ENCODE assay signal across 11 mouse cellular contexts in the genomic region with DNA sequence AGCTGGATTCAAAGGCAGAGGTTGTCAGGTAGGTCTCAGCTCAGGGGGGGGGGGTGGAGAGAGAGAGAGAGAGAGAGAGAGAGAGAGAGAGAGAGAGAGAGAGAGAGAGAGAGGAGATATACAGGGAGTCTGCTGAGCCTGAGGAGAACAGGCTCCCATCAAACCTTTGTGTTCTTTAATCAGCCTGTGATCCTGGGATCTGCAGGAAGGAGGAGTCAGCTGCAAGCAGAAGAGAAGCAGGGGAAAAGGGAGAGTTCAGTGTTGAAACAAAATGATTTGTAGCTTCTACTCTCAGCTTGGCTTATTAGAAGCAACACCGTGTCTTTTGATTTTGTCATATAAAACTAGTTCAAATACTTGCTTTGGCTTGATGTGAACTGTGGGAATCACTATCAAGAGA. TPM values are rescaled to one million over a fixed set of nuclear protein-coding genes. Genes with fewer than 3 reads are reported as not detected.
DNase-seq lines count a peak whose midpoint lies in the region; ATAC-seq and TF ChIP-seq lines count a peak whose summit lies in the region.
"Had no signal": no experiment of that assay in that cellular context is flagged by ENCODE, and none has a peak within 500 bp of the region (broad histone marks: within the 10 kb centered on the region; RNA-seq: fewer than 3 reads in every experiment).

A gene (minus strand): TSS at position 168 of the 400 bp plus-strand sequence.

- H3K36me3 ChIP-seq in heart, embryonic 16.5 days (ENCODE audit: control insufficient read depth, insufficient read depth): no peaks in the 10 kb centered on the region
- no peaks in the 10 kb centered on the region for H3K36me3 ChIP-seq in hindbrain, embryonic 12.5 days
- no peaks in the 10 kb centered on the region for H3K36me3 ChIP-seq in midbrain, embryonic 12.5 days
- no peaks in the 10 kb centered on the region for H3K36me3 ChIP-seq in thymus, adult 2 months (ENCODE audit: control insufficient read depth, insufficient read depth, low read length)

- ATAC-seq in heart, embryonic 16.5 days (replicated peaks; ENCODE audit: extremely low read depth, insufficient read depth, low FRiP score): no peak
- ATAC-seq in hindbrain, embryonic 12.5 days (ENCODE audit: low FRiP score): no peak
- no peak for ATAC-seq in midbrain, embryonic 12.5 days (ENCODE audit: low FRiP score, low read depth)

- H3K27ac ChIP-seq in heart, embryonic 16.5 days (ENCODE audit: low read length): no peak within 1 kb of the TSS
- no peak within 1 kb of the TSS for H3K27ac ChIP-seq in hindbrain, embryonic 12.5 days
- H3K27ac ChIP-seq in midbrain, embryonic 12.5 days (replicated peaks): no peak within 1 kb of the TSS
- H3K27ac ChIP-seq in thymus, adult 2 months (ENCODE audit: control insufficient read depth, insufficient read depth, low read length): no peak within 1 kb of the TSS

- peak within 1 kb of the TSS; percentile 72 for H3K4me2 ChIP-seq in heart, embryonic 16.5 days (ENCODE audit: low read depth, low read length)
- H3K4me2 ChIP-seq in hindbrain, embryonic 12.5 days (replicated peaks): peak within 1 kb of the TSS; percentile 89
- peak within 1 kb of the TSS; percentile 84 for H3K4me2 ChIP-seq in midbrain, embryonic 12.5 days (replicated peaks)

- 61% methylated on average over 1 of the region's 1 CpGs for WGBS in heart, embryonic 16.5 days
- WGBS in hindbrain, embryonic 12.5 days: 78% methylated on average over 1 of the region's 1 CpGs
- 76% methylated on average over 1 of the region's 1 CpGs for WGBS in midbrain, embryonic 12.5 days
- WGBS in thymus, adult 2 months: 89% methylated on average over 1 of the region's 1 CpGs

- no peaks in the 10 kb centered on the region for H3K4me1 ChIP-seq in heart, embryonic 16.5 days (ENCODE audit: control insufficient read depth, insufficient read depth, low read length)
- H3K4me1 ChIP-seq in hindbrain, embryonic 12.5 days: peaks cover 7% of the 10 kb centered on the region
- H3K4me1 ChIP-seq in midbrain, embryonic 12.5 days: no peaks in the 10 kb centered on the region
- no peaks in the 10 kb centered on the region for H3K4me1 ChIP-seq in thymus, adult 2 months (replicated peaks; ENCODE audit: control insufficient read depth, insufficient read depth, low read length)

- H3K27me3 ChIP-seq in heart, embryonic 16.5 days (ENCODE audit: control insufficient read depth, insufficient read depth, low read length): peaks cover 9% of the 10 kb centered on the region
- H3K27me3 ChIP-seq in hindbrain, embryonic 12.5 days: peaks cover 10% of the 10 kb centered on the region
- H3K27me3 ChIP-seq in midbrain, embryonic 12.5 days: peaks cover 22% of the 10 kb centered on the region
- H3K27me3 ChIP-seq in thymus, adult 2 months (ENCODE audit: control insufficient read depth, insufficient read depth, low read length): no peaks in the 10 kb centered on the region

- no peak for DNase-seq in heart, adult 18-20 months
- peak; percentile 23 for DNase-seq in brain, embryonic 14.5 days (ENCODE audit: low read depth)
- no peak for DNase-seq in left cerebral cortex, adult 8-10 months (ENCODE audit: low spot score in 2 of 2)
- DNase-seq in urinary bladder, postnatal 25 days (ENCODE audit: low spot score): no peak
- no peak for DNase-seq in thymus, adult 2 months
- DNase-seq: adrenal gland, postnatal 25 days; embryo, embryonic 11 days; kidney, postnatal 25 days had no signal

- peak within 1 kb of the TSS; percentile 45 for H3K4me3 ChIP-seq in heart, embryonic 16.5 days (ENCODE audit: low read length)
- H3K4me3 ChIP-seq in hindbrain, embryonic 12.5 days: peak within 1 kb of the TSS; percentile 53
- H3K4me3 ChIP-seq in midbrain, embryonic 12.5 days: peak within 1 kb of the TSS; percentile 51
- no peak within 1 kb of the TSS for H3K4me3 ChIP-seq in thymus, adult 2 months (ENCODE audit: control insufficient read depth, insufficient read depth, low read length)

- no peaks in the 10 kb centered on the region for H3K9me3 ChIP-seq in heart, embryonic 16.5 days (replicated peaks; ENCODE audit: control insufficient read depth, low read length)
- no peaks in the 10 kb centered on the region for H3K9me3 ChIP-seq in hindbrain, embryonic 12.5 days (replicated peaks)
- H3K9me3 ChIP-seq in midbrain, embryonic 12.5 days: no peaks in the 10 kb centered on the region

- no peak within 1 kb of the TSS for H3K9ac ChIP-seq in heart, embryonic 16.5 days (ENCODE audit: low read length)
- 0 out of 2 replicates have a peak within 1 kb of the TSS, but pooled peaks have one; percentile 59 for H3K9ac ChIP-seq in hindbrain, embryonic 12.5 days
- H3K9ac ChIP-seq in midbrain, embryonic 12.5 days (replicated peaks): no peak within 1 kb of the TSS

- no peak for TF ChIP-seq CTCF in brain, embryonic 14.5 days (IDR thresholded peaks at IDR 0.05; ENCODE audit: borderline replicate concordance, extremely low read depth, insufficient read depth, insufficient read length)
- no peak for TF ChIP-seq CTCF in thymus, adult 2 months (IDR thresholded peaks at IDR 0.05; ENCODE audit: borderline replicate concordance, control insufficient read depth, extremely low read depth, insufficient read depth, low read length, poor library complexity)

- no peak for TF ChIP-seq POLR2A in brain, embryonic 14.5 days (IDR thresholded peaks at IDR 0.05; ENCODE audit: borderline replicate concordance, extremely low read depth, insufficient read depth, insufficient read length, poor library complexity, severe bottlenecking)
- no peak for TF ChIP-seq POLR2A in thymus, adult 2 months (IDR thresholded peaks at IDR 0.05; ENCODE audit: control insufficient read depth, extremely low read depth, insufficient read depth, low read length, poor library complexity)

RNA-seq across cellular contexts. Expression of the gene that starts here (rescaled TPM):
- polyA plus RNA-seq in heart, embryonic 16.5 days (2015; fragmentation: Nextera tagmentation; extraction: Ambion mirVana): not detected in 2 replicates
- not detected for total RNA-seq in heart, adult 18-20 months (2021)
- 1.8 and 2.3 TPM in 2 replicates for polyA plus RNA-seq in brain, embryonic 14.5 days (2012; rRNA removed)
- polyA plus RNA-seq in hindbrain, embryonic 12.5 days (2016; fragmentation: Nextera tagmentation; extraction: Ambion mirVana): 0.44 and 0.79 TPM in 2 replicates
- 0.46 and 0.50 TPM in 2 replicates for polyA plus RNA-seq in midbrain, embryonic 12.5 days (2016; fragmentation: Nextera tagmentation; extraction: Ambion mirVana)
- 1 to 10 TPM; 1.7 to 3.2 (median 2.9) TPM for total RNA-seq in left cerebral cortex, adult 8-10 months (2022)
- polyA plus RNA-seq in thymus, adult 2 months (2012; rRNA removed): not detected in 2 replicates
- total RNA-seq: adrenal gland, postnatal 25 days had no signal
